Mouse (Mus musculus) right cerebral cortex, postnatal 10 days (tissue): ENCODE measurements around the gene Gm5142.
A peak's percentile ranks its signal among the peaks of the same experiment; 100 is the strongest.

Source experiments
- DNase-seq, 2 experiments: peaks; one replicate each; pipeline ENCODE4 v3.0.0; 2021; ENCODE audit warnings: low spot score in 2 of 2

Gm5142 gene

GRCm38 (mm10) chr14:59178649-59179048 lies at the start of gene Gm5142:
Gm5142 (minus strand) TSS chr14:59178749.
- no peak for DNase-seq

GRCm38 (mm10) chr14:59226240-59226639 lies 47.7 kb upstream of the Gm5142 start:
- DNase-seq, result no peak

DNA sequence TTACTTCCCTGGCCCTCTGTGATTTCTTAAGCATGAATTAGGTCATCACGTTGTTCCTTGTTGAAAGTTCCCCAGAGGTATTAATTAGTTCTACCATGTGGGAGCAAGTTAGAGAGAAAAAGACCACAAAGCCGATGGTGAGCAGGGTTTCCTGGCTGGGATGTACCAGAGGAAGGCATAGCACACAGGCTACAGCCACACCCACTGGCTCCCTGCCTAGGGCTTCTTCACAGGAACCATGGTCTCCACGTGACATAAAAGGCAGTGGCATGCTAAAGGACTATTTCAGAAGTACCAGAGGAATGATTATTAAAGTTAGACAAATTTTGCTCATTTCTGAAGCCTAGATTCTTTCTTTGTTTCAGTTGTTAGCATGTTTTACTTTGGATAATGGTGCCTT lies 40.7 kb upstream of the Gm5142 start:
- no peak for DNase-seq

DNA sequence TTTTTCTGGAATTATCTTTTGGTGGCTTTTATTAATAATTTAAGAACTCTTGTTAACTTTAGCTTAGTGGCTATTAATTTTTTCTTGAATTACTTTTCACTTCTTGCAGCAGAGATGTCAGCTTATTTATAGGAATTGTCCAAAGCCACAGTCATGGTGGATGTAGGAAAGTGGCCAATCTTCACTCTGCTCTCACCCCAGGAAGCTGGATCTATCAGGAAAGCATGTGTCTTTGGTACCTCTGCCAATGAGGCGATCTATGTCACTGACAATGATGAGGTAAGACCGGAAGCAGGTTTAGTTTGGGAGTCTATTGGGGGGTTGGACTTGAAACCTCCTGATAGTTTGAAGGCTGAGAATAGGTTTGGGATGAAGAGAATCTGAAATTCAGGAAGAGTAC lies 31.3 kb upstream of the Gm5142 start:
- DNase-seq, result no peak

- DNase-seq, result no peak
Observed at GRCm38 (mm10) chr14:59209003-59209402, 30.5 kb upstream of the Gm5142 start.

GRCm38 (mm10) chr14:59205976-59206583 lies 27.5 kb upstream of the Gm5142 start:
- DNase-seq, result no peak

DNA sequence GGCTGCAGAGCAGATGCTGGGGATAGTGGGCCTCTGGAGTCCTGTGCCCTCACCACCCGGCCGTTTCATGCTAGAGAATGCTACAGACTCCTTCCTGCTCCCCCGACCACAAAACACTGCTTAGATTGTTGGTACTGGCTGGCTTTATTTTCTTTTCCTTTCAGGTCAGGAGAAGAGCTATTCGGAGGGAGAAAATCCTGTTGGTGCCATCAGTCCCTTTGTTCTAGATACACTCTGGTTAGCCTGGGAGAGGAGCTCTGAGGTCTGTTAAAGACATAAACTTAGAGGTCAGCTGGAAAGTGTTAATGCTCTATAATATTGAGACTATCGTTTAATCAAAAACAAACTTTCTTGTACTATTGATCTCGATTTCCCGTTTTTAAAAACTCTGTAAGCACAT lies 26.9 kb upstream of the Gm5142 start:
- DNase-seq, result no peak

DNA sequence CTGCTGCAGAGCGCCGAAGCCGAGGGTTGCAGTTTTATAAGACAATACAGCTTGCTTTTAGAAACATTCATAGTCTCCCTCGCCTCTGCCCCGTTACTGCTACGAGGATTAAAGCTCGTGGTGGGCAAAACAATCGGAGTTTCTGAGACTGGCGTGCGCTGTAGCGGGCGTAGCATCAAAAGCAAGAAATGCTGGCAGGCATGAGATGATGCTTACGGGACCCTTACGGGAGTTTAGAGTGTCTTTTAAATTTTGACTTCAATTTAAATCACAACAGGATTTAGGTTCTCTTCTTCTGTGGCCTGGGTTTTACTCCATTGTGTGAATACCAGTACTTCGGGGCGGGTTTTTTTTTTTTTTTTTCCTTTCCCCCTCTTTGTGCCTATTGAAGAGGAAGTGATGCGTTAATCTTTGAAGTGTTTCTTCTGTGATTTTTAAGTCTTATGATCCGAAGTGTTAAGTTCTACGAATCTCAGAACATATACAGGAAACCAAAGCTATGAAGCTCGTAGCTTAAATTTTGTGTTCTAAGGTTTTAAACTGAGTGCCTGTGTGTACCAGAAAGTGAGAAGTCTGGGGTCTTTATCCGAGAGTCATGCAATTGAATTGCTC lies 23.2 kb upstream of the Gm5142 start:
- no peak for DNase-seq

DNA sequence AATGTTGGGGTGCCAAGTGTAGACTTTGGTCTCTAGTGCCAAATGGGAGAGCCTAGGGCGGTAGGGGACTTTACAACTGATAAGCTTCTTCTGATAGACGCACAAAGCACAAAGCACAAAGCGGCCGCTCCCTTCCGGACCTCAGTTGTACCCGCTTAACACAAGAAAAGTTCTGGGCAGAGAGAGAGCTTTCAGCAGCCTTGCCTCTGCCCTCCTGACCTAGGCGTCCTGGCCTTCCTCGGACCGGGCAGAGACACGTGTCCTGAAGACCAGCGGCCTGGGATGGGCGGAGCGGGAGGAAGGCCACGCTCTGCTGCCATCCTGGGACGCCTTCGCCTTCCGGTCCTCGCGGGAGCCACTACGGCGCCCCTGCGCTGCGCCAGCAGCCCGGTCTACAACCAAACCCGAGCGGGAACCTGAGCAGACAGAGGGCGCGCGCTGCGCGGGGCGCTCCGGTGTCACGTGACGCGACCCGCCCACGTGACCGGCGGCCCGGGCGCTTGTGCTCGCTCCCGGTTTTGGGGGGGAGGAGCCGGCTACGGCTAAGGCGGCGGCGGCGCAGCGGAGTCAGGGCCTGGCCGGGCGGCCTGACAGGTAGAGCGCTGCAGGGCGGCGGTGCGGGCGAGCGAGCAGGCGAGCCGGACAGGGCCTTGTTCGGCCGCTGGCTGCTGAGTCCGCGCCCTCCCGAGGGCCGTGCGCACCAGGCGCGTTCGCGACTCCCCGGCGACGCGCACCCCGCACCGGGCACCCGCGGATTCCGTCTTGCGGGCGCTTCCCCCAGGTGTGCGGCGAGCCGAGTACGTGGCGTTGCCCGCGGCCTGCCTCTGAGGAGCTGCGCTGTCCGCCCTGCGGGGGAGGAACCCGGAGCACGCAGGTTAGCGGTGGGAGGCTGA lies 22.4 kb upstream of the Gm5142 start, which contains the start of gene Rcbtb1:
TSS of gene Rcbtb1 (plus strand) at position 499 of the 893 bp plus-strand sequence.
- DNase-seq, result peak; percentile 94

DNA sequence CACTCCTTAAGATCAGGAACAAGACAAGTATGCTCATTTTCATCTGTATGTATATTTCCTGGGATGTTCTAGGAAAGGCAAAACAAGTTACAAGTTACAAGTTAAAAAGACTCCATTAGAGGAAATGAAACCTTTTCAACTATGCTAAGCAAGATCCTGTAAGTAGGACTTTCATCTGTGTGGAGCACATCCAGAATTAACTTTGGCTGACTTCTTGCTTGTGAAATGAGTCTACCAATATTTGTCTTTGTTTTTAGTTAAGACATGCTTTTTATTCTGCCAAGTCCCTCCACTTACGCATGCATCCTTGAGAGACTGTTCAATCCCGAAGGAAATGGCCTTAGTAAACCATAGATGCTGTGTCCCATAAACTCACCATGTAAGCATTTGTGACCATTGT lies 7.6 kb upstream of the Gm5142 start:
- DNase-seq, result no peak

- no peak for DNase-seq
Observed at GRCm38 (mm10) chr14:59185514-59185913, 7.0 kb upstream of the Gm5142 start.

GRCm38 (mm10) chr14:59182732-59183131 lies 4.2 kb upstream of the Gm5142 start:
- DNase-seq, result no peak

- no peak for DNase-seq
Observed at GRCm38 (mm10) chr14:59157016-59157698, 21.4 kb downstream of the Gm5142 start.

DNA sequence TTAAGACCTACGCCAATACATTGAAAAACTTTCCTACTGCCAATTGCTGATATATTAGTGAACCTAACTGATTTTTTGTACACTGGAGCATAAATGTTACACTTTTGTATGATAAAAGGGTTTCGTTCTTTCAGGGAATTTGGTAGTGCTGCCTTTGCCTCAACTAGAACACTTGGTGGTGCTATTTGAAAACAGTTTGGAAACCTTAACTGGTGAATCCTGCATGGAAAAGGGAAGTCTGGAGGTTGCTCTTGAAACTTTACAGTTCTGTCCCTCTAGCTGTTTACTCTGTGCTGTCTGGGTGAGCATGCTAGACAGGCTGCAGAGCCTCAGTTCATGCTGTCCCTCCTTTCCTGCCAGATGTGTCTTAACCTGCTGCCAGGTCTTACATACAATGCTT lies 23.0 kb downstream of the Gm5142 start:
- no peak for DNase-seq

- no peak for DNase-seq
Observed at GRCm38 (mm10) chr14:59142793-59143192, 35.8 kb downstream of the Gm5142 start, which contains the start of gene 1700129C05Rik. 1700129C05Rik (minus strand) TSS chr14:59142893.

DNA sequence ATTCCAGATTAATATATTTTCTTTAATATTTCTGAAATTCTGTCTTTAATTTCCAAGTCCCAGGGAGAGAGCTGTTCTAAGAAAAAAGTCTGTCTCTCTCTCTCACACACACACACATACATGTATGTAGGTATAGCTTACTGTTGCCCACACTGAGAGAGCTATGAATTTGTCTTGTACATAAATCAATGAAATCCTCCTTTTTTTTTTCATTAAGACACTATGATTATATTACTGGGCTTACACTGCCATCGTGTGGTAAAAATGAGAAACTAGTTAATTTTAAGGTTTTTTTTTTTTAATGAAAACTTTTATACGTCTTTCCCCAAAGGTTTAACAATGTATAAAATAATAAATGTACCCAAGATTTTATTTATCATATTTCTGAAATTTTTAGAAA lies 64.3 kb downstream of the Gm5142 start:
- DNase-seq, result no peak
